ENCODE assay signal across 24 mouse cellular contexts in the genomic region with DNA sequence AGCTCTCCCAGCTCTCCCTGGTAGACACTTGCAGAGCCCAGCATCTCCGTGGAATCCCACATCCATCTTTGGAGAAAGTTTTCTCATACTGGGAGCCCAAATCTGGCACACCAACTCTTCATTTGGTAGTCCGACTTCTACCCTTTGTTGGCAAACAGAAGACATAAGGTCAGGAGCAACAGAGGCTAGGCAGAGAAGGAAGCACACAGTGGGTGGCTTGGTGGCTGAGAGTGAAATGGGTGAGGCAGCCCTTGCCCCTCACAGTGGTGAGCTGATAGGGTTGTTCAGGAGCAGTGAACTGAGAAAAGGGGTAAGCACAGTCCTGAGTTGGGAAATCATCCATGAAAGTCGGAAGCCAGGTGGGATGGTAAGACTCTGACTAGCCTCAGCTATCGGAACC.
A peak's percentile ranks its signal among the peaks of the same experiment; 100 is the strongest.
DNase-seq lines count a peak whose midpoint lies in the region; ATAC-seq and TF ChIP-seq lines count a peak whose summit lies in the region.
"Had no signal": no experiment of that assay in that cellular context is flagged by ENCODE, and none has a peak within 500 bp of the region (broad histone marks: within the 10 kb centered on the region; RNA-seq: fewer than 3 reads in every experiment).

No protein-coding gene starts in this region.

- no peak overlapping the region for H3K4me2 ChIP-seq in kidney, embryonic 15.5 days
- H3K4me2 ChIP-seq in midbrain, embryonic 11.5 days = no peak overlapping the region
- H3K4me2 ChIP-seq in midbrain, postnatal 0 days (ENCODE audit: low read depth, low read length, poor library complexity, severe bottlenecking) = no peak overlapping the region
- H3K4me2 ChIP-seq: embryonic facial prominence, embryonic 12.5 days; forebrain, embryonic 13.5 days; forebrain, embryonic 15.5 days had no signal

- no peaks in the 10 kb centered on the region for H3K27me3 ChIP-seq in kidney, embryonic 15.5 days
- no peaks in the 10 kb centered on the region for H3K27me3 ChIP-seq in midbrain, embryonic 11.5 days (ENCODE audit: control insufficient read depth, insufficient read depth, low read length)
- H3K27me3 ChIP-seq in midbrain, postnatal 0 days (ENCODE audit: insufficient read depth, low read length) = no peaks in the 10 kb centered on the region
- H3K27me3 ChIP-seq: CH12.LX; embryonic facial prominence, embryonic 12.5 days; forebrain, embryonic 13.5 days; forebrain, embryonic 15.5 days; Patski had no signal

- no peak overlapping the region for H3K9ac ChIP-seq in kidney, embryonic 15.5 days
- no peak overlapping the region for H3K9ac ChIP-seq in midbrain, embryonic 11.5 days (ENCODE audit: low read length)
- H3K9ac ChIP-seq in midbrain, postnatal 0 days (replicated peaks; ENCODE audit: low read length, poor library complexity, severe bottlenecking) = no peak overlapping the region
- H3K9ac ChIP-seq: embryonic facial prominence, embryonic 12.5 days; forebrain, embryonic 13.5 days; forebrain, embryonic 15.5 days had no signal

- WGBS in kidney, embryonic 15.5 days = 63% methylated on average over 4 of the region's 4 CpGs
- WGBS in midbrain, embryonic 11.5 days = 87% methylated on average over 4 of the region's 4 CpGs
- 88% methylated on average over 4 of the region's 4 CpGs for WGBS in midbrain, postnatal 0 days

- TF ChIP-seq CTCF in midbrain, postnatal 0 days (IDR thresholded peaks at IDR 0.05) = no peak

- H3K9me3 ChIP-seq in kidney, embryonic 15.5 days (replicated peaks) = no peaks in the 10 kb centered on the region
- no peaks in the 10 kb centered on the region for H3K9me3 ChIP-seq in midbrain, embryonic 11.5 days (ENCODE audit: control insufficient read depth, low read length)
- no peaks in the 10 kb centered on the region for H3K9me3 ChIP-seq in midbrain, postnatal 0 days (ENCODE audit: low read length)
- H3K9me3 ChIP-seq: embryonic facial prominence, embryonic 10.5 days; embryonic facial prominence, embryonic 12.5 days; forebrain, embryonic 13.5 days; forebrain, embryonic 15.5 days had no signal

- H3K4me3 ChIP-seq in kidney, embryonic 15.5 days (replicated peaks) = no peak overlapping the region
- H3K4me3 ChIP-seq in midbrain, embryonic 11.5 days (ENCODE audit: low read depth, low read length) = no peak overlapping the region
- H3K4me3 ChIP-seq in midbrain, postnatal 0 days (ENCODE audit: low read depth, low read length) = no peak overlapping the region
- H3K4me3 ChIP-seq: embryonic facial prominence, embryonic 10.5 days; embryonic facial prominence, embryonic 12.5 days; forebrain, embryonic 13.5 days; forebrain, embryonic 15.5 days had no signal

- H3K27ac ChIP-seq in kidney, embryonic 15.5 days = no peak overlapping the region
- H3K27ac ChIP-seq in midbrain, embryonic 11.5 days (ENCODE audit: low read depth, low read length) = no peak overlapping the region
- H3K27ac ChIP-seq in midbrain, postnatal 0 days (ENCODE audit: low read depth, low read length) = no peak overlapping the region
- H3K27ac ChIP-seq: embryonic facial prominence, embryonic 10.5 days; embryonic facial prominence, embryonic 12.5 days; forebrain, embryonic 13.5 days; forebrain, embryonic 15.5 days had no signal

- DNase-seq in heart, adult 11 months = peak; percentile 75
- DNase-seq in heart, adult 18-20 months = no peak
- DNase-seq in kidney, postnatal 25 days = no peak
- peak; percentile 73 for DNase-seq in midbrain, embryonic 11.5 days (ENCODE audit: low spot score, missing footprints)
- no peak for DNase-seq in midbrain, postnatal 0 days (ENCODE audit: low spot score)
- DNase-seq: adrenal gland, adult 8-10 months; adrenal gland, postnatal 14 days; adrenal gland, postnatal 36 days; B cell, adult 2 months; cerebellum, adult 11-12 months; cerebellum, adult 2 months; cerebellum, adult 9-10 months; cerebellum, postnatal 10 days; cerebellum, postnatal 25 days had no signal

- H3K36me3 ChIP-seq in kidney, embryonic 15.5 days = no peaks in the 10 kb centered on the region
- no peaks in the 10 kb centered on the region for H3K36me3 ChIP-seq in midbrain, embryonic 11.5 days (ENCODE audit: control insufficient read depth, insufficient read depth, low read length)
- H3K36me3 ChIP-seq in midbrain, postnatal 0 days (ENCODE audit: insufficient read depth, low read length) = no peaks in the 10 kb centered on the region
- H3K36me3 ChIP-seq: embryonic facial prominence, embryonic 10.5 days; embryonic facial prominence, embryonic 12.5 days; forebrain, embryonic 15.5 days; G1E had no signal

- peaks cover 26% of the 10 kb centered on the region for H3K4me1 ChIP-seq in kidney, embryonic 15.5 days
- no peaks in the 10 kb centered on the region for H3K4me1 ChIP-seq in midbrain, embryonic 11.5 days (ENCODE audit: control insufficient read depth, insufficient read depth, low read length)
- H3K4me1 ChIP-seq in midbrain, postnatal 0 days (ENCODE audit: insufficient read depth, low read length) = no peaks in the 10 kb centered on the region
- H3K4me1 ChIP-seq: embryonic facial prominence, embryonic 12.5 days had no signal

- ATAC-seq in kidney, embryonic 15.5 days (replicated peaks; ENCODE audit: low FRiP score) = peak; percentile 42; the same call in 1 of the 2 replicates
- ATAC-seq in midbrain, embryonic 11.5 days (ENCODE audit: low FRiP score) = no peak
- ATAC-seq in midbrain, postnatal 0 days (ENCODE audit: low FRiP score) = no peak
- ATAC-seq: activated CD4-positive, CD25-positive, alpha-beta regulatory T cell, adult 4 months; CD4-positive, CD25-positive, alpha-beta regulatory T cell, adult 4 months; forebrain, embryonic 13.5 days; forebrain, embryonic 15.5 days; Patski had no signal

Comparison
In these comparisons a context has a peak if more than half of its experiments do, and no peak if none do; other contexts are left out.
1. DNase-seq: peak in heart, adult 11 months (single experiment) and midbrain, embryonic 11.5 days (single experiment); none in heart, adult 18-20 months (0 of 2), kidney, postnatal 25 days (0 of 2) and midbrain, postnatal 0 days (single experiment).